Mouse (Mus musculus) lung, postnatal 14 days (tissue): ENCODE measurements around the gene Stxbp1.

ENCODE experiments used
- DNase-seq: peaks from one replicate; pipeline ENCODE4 v3.0.0; 2021

The Stxbp1 gene

GRCm38 (mm10) chr2:32781710-32782109 is 65.3 kb downstream of the Stxbp1 start:
- no peak for DNase-seq

DNA sequence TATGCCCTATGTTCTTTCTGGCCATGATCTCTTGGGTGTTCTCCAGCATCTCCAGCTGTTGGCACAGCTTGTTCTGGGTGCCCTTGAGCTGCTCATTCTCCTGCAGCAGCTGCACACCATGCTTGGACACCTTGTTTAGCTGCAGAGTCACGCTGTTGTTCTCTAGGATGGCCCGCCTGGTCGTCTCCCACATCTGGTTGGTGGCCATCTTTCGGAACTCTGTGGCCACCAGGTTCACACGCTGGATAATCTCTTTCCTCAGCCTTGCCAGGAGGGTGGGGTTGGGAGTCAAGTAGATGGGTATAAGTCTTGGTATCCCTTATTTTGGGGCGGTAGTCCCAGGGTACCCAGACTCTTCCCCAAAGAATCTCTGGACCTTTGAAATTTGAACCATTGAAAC is 67.3 kb downstream of the Stxbp1 start:
- DNase-seq: no peak

- peak; percentile 84 for DNase-seq
These were observed 67.9 kb downstream of the Stxbp1 start for GRCm38 (mm10) chr2:32779131-32779530.

- DNase-seq: no peak
These were observed 69.0 kb downstream of the Stxbp1 start for GRCm38 (mm10) chr2:32778081-32778480.

DNA sequence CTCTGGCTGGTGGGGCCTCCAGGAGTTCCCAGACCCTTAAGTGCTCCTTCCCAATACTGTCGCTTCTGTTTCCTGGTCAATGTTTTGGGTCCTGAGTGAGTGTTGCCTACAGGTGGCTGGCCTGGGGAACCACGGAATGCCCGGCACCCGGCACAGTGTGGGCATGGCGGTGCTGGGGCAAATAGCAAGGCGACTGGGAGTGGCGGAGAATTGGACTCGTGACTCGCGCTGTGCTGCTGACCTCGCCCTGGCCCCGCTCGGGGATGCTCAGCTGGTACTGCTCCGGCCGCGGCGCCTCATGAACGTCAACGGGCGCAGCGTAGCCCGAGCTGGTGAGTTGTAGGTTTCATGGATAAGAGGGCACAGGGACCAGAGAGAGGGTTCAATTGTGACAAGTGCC is 70.9 kb downstream of the Stxbp1 start:
- DNase-seq: no peak

GRCm38 (mm10) chr2:32775359-32776074 is 71.5 kb downstream of the Stxbp1 start, which contains the start of the genes Ttc16 and Ptrh1:
Gene Ttc16 (minus strand): TSS chr2:32775633.
Gene Ptrh1 (plus strand): TSS chr2:32775786.
- DNase-seq: peak; percentile 98

DNA sequence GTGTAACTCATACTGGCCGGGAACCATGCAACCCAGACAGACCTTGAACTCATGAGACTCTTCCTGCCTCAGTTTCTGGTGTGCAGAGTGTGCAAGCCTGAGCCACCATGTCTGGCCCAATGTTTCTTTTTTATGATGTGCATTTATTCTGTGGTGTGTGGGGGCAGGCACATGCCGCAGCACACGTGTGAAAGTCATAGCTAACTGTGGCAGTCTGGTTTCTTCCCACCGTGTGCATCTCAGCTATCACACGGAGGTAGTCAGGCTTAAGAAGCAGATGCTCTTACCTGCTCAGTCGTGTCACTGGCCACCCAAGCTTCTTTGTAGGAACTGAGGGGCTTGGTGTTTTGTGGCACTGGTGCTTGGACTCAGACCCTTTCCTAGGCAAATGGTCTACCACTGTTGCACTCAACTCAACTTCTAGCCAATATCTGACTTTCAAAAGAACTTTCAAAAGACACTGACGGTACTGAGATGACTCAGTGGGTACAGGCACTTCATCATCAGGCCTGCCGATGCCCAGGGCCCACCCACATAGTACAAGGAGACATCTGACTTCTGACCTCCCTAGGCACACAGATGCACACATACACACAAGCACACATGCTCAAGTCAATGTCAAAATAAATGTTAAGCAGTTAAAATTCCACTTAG is 74.3 kb downstream of the Stxbp1 start:
- no peak for DNase-seq

GRCm38 (mm10) chr2:32771886-32772285 is 75.2 kb downstream of the Stxbp1 start:
- DNase-seq: no peak

GRCm38 (mm10) chr2:32769327-32770085 is 77.5 kb downstream of the Stxbp1 start:
- DNase-seq: no peak

DNA sequence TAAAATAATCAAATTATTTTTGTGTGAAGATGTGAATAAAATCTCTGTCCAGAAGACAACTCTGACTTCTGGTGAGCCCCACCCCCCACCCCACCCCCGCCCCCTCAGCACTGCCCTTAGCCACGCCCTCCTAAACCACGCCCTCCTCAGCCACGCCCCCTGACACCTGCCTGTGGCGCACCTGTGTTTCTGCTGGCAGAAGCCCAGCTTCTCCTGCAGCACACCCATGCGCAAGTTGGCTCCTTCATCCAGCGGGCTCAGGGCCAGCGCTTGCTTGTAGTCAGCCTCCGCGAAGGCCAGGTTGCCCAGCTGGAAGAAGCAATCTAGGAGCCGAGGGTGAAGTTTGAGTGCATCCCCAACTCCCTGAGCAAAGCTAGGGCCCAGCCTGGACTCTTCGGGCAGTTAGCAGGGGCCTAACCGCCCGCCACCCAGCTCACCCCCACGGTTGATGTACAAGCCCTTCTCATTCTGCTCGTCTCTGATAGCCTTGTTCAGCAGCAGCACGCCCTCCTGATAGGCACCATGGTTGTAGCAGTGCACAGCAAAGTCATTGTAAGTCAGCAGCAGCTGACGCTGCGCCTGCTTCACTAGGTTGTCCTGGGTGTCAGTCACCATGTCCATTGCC is 78.3 kb downstream of the Stxbp1 start:
- peak; percentile 66 for DNase-seq

- DNase-seq: no peak
These were observed 79.8 kb downstream of the Stxbp1 start for GRCm38 (mm10) chr2:32767241-32767640.

- DNase-seq: no peak
These were observed 83.7 kb downstream of the Stxbp1 start for GRCm38 (mm10) chr2:32763353-32763752.

GRCm38 (mm10) chr2:32761859-32762258 is 85.2 kb downstream of the Stxbp1 start:
- DNase-seq: no peak

DNA sequence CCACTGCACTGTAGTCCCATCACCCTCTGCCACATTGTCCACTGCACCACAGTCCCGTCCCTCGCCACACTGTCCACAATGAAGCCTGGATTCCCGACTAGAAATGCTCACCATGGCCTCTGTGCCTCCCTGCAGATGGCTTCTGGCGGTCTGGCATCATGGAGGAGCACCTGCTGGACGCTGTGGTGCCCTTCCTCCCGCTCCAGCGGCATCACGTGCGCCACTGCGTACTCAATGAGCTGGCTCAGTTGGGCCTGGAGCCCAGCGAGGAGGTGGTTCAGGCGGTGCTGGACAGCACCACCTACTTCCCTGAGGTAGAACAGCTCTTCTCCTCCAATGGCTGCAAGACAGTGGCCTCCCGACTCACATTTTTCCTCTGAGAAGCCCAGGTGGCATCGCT is 85.7 kb downstream of the Stxbp1 start:
- DNase-seq: no peak

- DNase-seq: no peak
These were observed 88.0 kb downstream of the Stxbp1 start for GRCm38 (mm10) chr2:32759001-32759400.

DNA sequence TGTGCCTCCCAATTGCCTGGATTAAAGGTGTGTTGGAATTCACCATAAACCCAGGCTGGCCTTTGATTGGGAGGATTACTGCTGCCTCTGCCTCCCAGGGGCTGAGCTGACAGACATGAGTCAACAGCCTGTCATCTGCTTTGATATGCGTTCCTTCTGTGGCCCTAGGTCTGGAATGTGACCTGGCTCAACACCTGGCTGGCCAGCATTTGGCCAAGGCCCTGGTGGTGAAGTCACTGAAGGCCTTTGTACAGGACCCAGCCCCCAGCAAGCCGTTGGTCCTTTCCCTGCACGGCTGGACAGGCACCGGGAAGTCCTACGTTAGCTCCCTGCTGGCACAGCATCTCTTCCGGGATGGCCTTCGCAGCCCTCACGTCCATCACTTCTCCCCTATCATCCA is 88.5 kb downstream of the Stxbp1 start:
- DNase-seq: no peak

DNA sequence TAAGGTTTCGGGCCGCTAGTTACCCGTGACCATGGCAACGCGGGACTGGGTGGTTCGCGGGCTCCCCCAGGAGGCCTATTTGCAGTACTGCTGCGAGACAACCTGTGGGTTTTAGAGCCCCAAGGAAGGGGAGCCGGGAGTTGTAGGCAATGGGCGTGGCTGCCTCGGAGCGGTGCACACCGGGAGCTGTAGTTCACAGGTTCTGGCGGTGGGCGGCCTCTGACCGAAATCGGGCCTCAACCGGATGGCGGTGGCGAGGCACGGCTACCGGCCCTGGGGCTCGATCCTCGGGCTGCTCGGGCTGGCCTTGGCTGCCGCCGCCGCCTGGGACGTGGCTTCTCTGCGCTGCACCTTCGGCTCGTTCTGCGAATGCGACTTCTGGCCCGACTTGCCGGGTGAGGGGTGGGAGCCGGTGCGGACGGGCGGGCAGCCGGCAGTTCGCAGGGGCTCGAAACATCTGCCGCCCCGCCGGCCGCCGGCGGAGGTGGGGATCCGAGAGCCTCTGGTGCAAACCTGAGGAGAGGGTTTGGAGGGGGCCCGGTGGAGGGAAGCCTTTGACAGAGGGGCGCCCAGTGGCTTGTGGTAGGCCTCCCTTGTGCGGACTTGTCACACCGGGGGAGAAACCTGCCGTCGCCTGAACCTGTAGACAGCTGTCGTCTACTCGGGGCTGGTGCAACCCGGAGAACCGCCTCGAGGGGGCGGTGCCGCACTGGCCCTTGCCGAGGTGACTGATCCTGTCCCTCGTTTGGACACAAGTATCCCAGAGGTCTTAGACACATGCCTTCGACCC is 89.8 kb downstream of the Stxbp1 start, which contains the start of gene Tor2a:
Gene Tor2a, plus strand, starts transcription at position 179 of the 790 bp plus-strand sequence.
- peak; percentile 98 for DNase-seq

GRCm38 (mm10) chr2:32756674-32757055 is 90.4 kb downstream of the Stxbp1 start:
- DNase-seq: no peak

DNA sequence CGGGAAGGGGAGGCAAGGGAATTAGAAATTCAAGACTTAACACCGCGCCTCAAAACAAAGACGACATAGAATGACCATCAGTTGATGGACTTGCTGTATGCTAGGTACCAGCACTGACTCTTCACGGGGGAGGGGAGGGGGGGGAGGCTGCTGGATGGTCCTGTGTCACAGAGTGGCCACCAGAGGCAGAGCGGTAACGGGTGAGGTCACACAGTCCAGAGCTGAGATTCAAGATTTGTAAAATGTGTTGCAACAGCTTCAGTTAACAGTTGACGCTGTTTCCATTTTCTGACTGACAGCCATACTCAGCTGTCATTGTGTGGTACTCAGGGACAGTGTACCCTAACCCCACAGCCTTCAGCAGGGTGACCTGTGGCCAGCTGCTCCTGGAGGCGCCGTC is 94.9 kb downstream of the Stxbp1 start:
- DNase-seq: no peak

DNA sequence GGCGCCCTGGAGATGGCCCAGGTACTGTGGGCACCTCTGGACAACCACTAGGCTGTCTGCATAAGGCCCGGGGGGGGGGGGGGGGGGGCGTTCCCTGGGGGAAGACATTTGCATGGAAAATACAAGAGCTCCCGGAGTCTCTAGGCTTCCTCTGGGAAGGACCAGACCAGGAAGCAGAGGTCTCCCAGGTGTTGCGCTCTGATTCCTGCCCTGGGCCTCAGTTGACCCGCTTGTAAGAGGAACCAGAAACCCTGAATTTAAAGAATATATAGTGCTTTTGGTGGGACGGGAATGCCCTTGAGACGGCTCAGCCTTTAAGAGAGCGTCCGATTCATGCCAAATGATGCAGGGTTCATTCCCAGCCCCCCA is 95.4 kb downstream of the Stxbp1 start:
- no peak for DNase-seq

GRCm38 (mm10) chr2:32750887-32751664 is 96.0 kb downstream of the Stxbp1 start:
- DNase-seq: peak; percentile 55

DNA sequence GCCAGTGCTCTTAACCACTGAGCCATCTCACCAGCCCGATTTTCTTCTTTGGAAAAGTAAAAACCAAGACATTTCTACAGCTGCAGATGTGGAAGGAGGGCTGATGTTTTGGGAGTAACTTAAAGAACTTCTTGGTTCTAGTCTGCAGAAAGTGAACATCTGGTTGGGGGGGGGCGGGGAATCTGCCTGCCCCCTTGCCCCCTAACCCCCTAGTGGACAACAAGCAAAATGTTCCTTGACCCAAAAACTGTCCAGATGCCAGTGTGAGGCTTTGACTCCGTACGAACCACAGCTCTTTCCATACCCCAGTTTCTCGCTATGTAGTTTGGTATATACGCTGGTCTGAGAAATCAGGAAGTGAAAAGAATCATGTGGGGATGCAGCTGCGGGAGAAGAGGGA is 96.8 kb downstream of the Stxbp1 start:
- no peak for DNase-seq
